Mouse (Mus musculus) MEL (cell line): ENCODE measurements at regions not wholly inside any gene's neighbourhood (a gene's known extent, or its start where the extent isn't known, plus 50 kb on each side); places are given as distances from the start of the nearest gene placed in this dataset.

Source experiments
- DNase-seq: peaks from one replicate; pipeline ENCODE4 v3.0.0; 2011; ENCODE audit warnings: low read depth, low spot score
- H3K27ac ChIP-seq: 2 replicates; pipeline ENCODE4 v1.5.1; 2012; ENCODE audit warnings: low read depth, mild to moderate bottlenecking, control low read depth, low read length, moderate library complexity; ENCODE audit not compliant: control insufficient read depth
- H3K27me3 ChIP-seq, 2 experiments: fragments of 150-350 bp in 1 of 2; sonication (generic) in 1 of 2; 2 replicates each; pipeline ENCODE4 v1.6.1; 2012; ENCODE audit warnings: low read length in 2 of 2, mild to moderate bottlenecking in 2 of 2, improper control_type of control experiment in 1 of 2, moderate library complexity in 1 of 2; ENCODE audit not compliant: insufficient read depth in 2 of 2, control insufficient read depth in 1 of 2
- H3K36me3 ChIP-seq, 2 experiments: 2 replicates each; pipeline ENCODE4 v1.6.1; 2012 to 2014; ENCODE audit warnings: low read length in 2 of 2, improper control_type of control experiment in 1 of 2, inconsistent platforms in 1 of 2, mild to moderate bottlenecking in 1 of 2; ENCODE audit not compliant: insufficient read depth in 2 of 2, control insufficient read depth in 1 of 2
- H3K4me1 ChIP-seq, 2 experiments: fragments of 150-350 bp in 1 of 2; sonication (generic) in 1 of 2; 2 replicates each; pipeline ENCODE4 v1.6.1; 2012; ENCODE audit warnings: low read length in 2 of 2, improper control_type of control experiment in 1 of 2, mild to moderate bottlenecking in 1 of 2; ENCODE audit not compliant: insufficient read depth in 2 of 2, control insufficient read depth in 1 of 2
- H3K4me3 ChIP-seq, 2 experiments: fragments of 150-350 bp in 1 of 2; sonication (generic) in 1 of 2; 2 replicates each; pipeline ENCODE4 v1.5.1; 2012; ENCODE audit warnings: low read depth in 2 of 2, low read length in 2 of 2, mild to moderate bottlenecking in 2 of 2, moderate library complexity in 2 of 2, control low read depth in 1 of 2, improper control_type of control experiment in 1 of 2; ENCODE audit not compliant: control insufficient read depth in 1 of 2, insufficient read depth in 1 of 2
- H3K79me2 ChIP-seq: 2 replicates; pipeline ENCODE4 v1.6.1; 2012; ENCODE audit warnings: mild to moderate bottlenecking, low read length, moderate library complexity; ENCODE audit not compliant: control insufficient read depth, poor library complexity, insufficient read depth
- H3K9ac ChIP-seq: 2 replicates; pipeline ENCODE4 v1.6.1; 2012; ENCODE audit warnings: low read depth, mild to moderate bottlenecking, control low read depth, low read length, moderate library complexity; ENCODE audit not compliant: control insufficient read depth, poor library complexity, severe bottlenecking
- H3K9me3 ChIP-seq: fragments of 150-350 bp; sonication (generic); replicated peaks from 2 replicates; pipeline ENCODE4 v1.6.1; 2012; ENCODE audit warnings: mild to moderate bottlenecking, low read length, improper control_type of control experiment, moderate library complexity; ENCODE audit not compliant: insufficient read depth
- CHD1 ChIP-seq: IDR thresholded peaks from 2 replicates; pipeline ENCODE4 v1.6.1; 2012; ENCODE audit warnings: low read depth, mild to moderate bottlenecking, inconsistent platforms, low read length, improper control_type of control experiment
- CHD2 ChIP-seq: IDR thresholded peaks from 2 replicates; pipeline ENCODE4 v1.6.1; 2011; ENCODE audit warnings: low read length, improper control_type of control experiment
- CTCF ChIP-seq, 3 experiments: IDR thresholded peaks in 2 of 3; conservative IDR thresholded peaks in 1 of 3; 2 replicates each; pipeline ENCODE4 v1.5.1; 2011 to 2012; ENCODE audit warnings: low read length in 3 of 3, low read depth in 2 of 3, mild to moderate bottlenecking in 2 of 3, improper control_type of control experiment in 1 of 3, inconsistent platforms in 1 of 3, mixed read lengths in 1 of 3, moderate library complexity in 1 of 3; ENCODE audit not compliant: control insufficient read depth in 1 of 3, insufficient read depth in 1 of 3, poor library complexity in 1 of 3, severe bottlenecking in 1 of 3
- ELF1 ChIP-seq: IDR thresholded peaks from 2 replicates; pipeline ENCODE4 v1.6.1; 2014; ENCODE audit warnings: low read depth, mild to moderate bottlenecking, inconsistent platforms, low read length, improper control_type of control experiment, moderate library complexity
- EP300 ChIP-seq, 2 experiments: IDR thresholded peaks; 2 replicates each; pipeline ENCODE4 v1.6.1; 2011; ENCODE audit warnings: improper control_type of control experiment in 2 of 2, low read length in 2 of 2, low read depth in 1 of 2, mild to moderate bottlenecking in 1 of 2
- ETS1 ChIP-seq: IDR thresholded peaks from 2 replicates; pipeline ENCODE4 v1.6.1; 2012; ENCODE audit warnings: low read depth, mild to moderate bottlenecking, inconsistent platforms, low read length, improper control_type of control experiment, moderate library complexity
- GABPA ChIP-seq: IDR thresholded peaks from 2 replicates; pipeline ENCODE4 v1.6.1; 2012; ENCODE audit warnings: low read depth, mild to moderate bottlenecking, inconsistent platforms, low read length, improper control_type of control experiment, moderate library complexity
- GATA1 ChIP-seq: IDR thresholded peaks from 2 replicates; pipeline ENCODE4 v1.6.1; 2011; ENCODE audit warnings: low read depth, low read length, improper control_type of control experiment
- HCFC1 ChIP-seq: IDR thresholded peaks from 2 replicates; pipeline ENCODE4 v1.6.1; 2012; ENCODE audit warnings: low read depth, mild to moderate bottlenecking, inconsistent platforms, low read length, improper control_type of control experiment, moderate library complexity
- KAT2A ChIP-seq: conservative IDR thresholded peaks from 2 replicates; pipeline ENCODE4 v1.6.1; 2012; ENCODE audit warnings: low read depth, low read length, improper control_type of control experiment, inconsistent platforms
- MAX ChIP-seq: IDR thresholded peaks from 2 replicates; pipeline ENCODE4 v1.6.1; 2011; ENCODE audit warnings: low read length, improper control_type of control experiment
- MYB ChIP-seq: IDR thresholded peaks from 2 replicates; pipeline ENCODE4 v1.6.1; 2011; ENCODE audit warnings: mild to moderate bottlenecking, low read depth, low read length, improper control_type of control experiment
- MYC ChIP-seq: IDR thresholded peaks from 2 replicates; pipeline ENCODE4 v1.6.1; 2011; ENCODE audit warnings: low read depth, mild to moderate bottlenecking, low read length, improper control_type of control experiment, moderate library complexity
- NELFE ChIP-seq: IDR thresholded peaks from 2 replicates; pipeline ENCODE4 v1.6.1; 2011; ENCODE audit warnings: low read depth, low read length, improper control_type of control experiment
- NRF1 ChIP-seq: IDR thresholded peaks from 2 replicates; pipeline ENCODE4 v1.6.1; 2014; ENCODE audit warnings: low read depth, mild to moderate bottlenecking, inconsistent platforms, low read length, improper control_type of control experiment, moderate library complexity; ENCODE audit not compliant: poor library complexity, insufficient read depth, severe bottlenecking
- POLR2A ChIP-seq, 2 experiments: IDR thresholded peaks; 2 replicates each; pipeline ENCODE4 v1.6.1; 2011 to 2012; ENCODE audit warnings: low read length in 2 of 2, mild to moderate bottlenecking in 2 of 2, control low read depth in 1 of 2, improper control_type of control experiment in 1 of 2, low read depth in 1 of 2, moderate library complexity in 1 of 2; ENCODE audit not compliant: control insufficient read depth in 1 of 2, insufficient read depth in 1 of 2, poor library complexity in 1 of 2
- POLR2AphosphoS2 ChIP-seq: IDR thresholded peaks from 2 replicates; pipeline ENCODE4 v1.6.1; 2011; ENCODE audit warnings: low read length, improper control_type of control experiment
- POLR2AphosphoS5 ChIP-seq: IDR thresholded peaks from 2 replicates; pipeline ENCODE4 v1.6.1; 2012; ENCODE audit warnings: low read depth, borderline replicate concordance, mild to moderate bottlenecking, inconsistent platforms, low read length, moderate library complexity, mixed read lengths
- RAD21 ChIP-seq: IDR thresholded peaks from 2 replicates; pipeline ENCODE4 v1.6.1; 2011; ENCODE audit warnings: mild to moderate bottlenecking, low read depth, low read length, improper control_type of control experiment
- RCOR1 ChIP-seq: IDR thresholded peaks from 2 replicates; pipeline ENCODE4 v1.6.1; 2012; ENCODE audit warnings: low read depth, mild to moderate bottlenecking, inconsistent platforms, low read length, improper control_type of control experiment
- SIN3A ChIP-seq: IDR thresholded peaks from 2 replicates; pipeline ENCODE4 v1.6.1; 2012; ENCODE audit warnings: low read length, improper control_type of control experiment, inconsistent platforms
- TAL1 ChIP-seq: IDR thresholded peaks from 2 replicates; pipeline ENCODE4 v1.6.1; 2012; ENCODE audit warnings: mild to moderate bottlenecking, inconsistent platforms, low read length, moderate library complexity, mixed read lengths
- TCF12 ChIP-seq: IDR thresholded peaks from 2 replicates; pipeline ENCODE4 v1.6.1; 2014; ENCODE audit warnings: low read depth, mild to moderate bottlenecking, inconsistent platforms, low read length, improper control_type of control experiment, moderate library complexity
- UBTF ChIP-seq: IDR thresholded peaks from 2 replicates; pipeline ENCODE4 v1.6.1; 2012; ENCODE audit warnings: low read depth, mild to moderate bottlenecking, inconsistent platforms, low read length, improper control_type of control experiment, moderate library complexity, borderline replicate concordance; ENCODE audit not compliant: insufficient read depth
- USF2 ChIP-seq, 2 experiments: IDR thresholded peaks; 2 replicates each; pipeline ENCODE4 v1.6.1; 2011 to 2012; ENCODE audit warnings: improper control_type of control experiment in 2 of 2, low read length in 2 of 2, borderline replicate concordance in 1 of 2, inconsistent platforms in 1 of 2, low read depth in 1 of 2, mild to moderate bottlenecking in 1 of 2; ENCODE audit not compliant: insufficient read depth in 1 of 2
- ZMIZ1 ChIP-seq: IDR thresholded peaks from 2 replicates; pipeline ENCODE4 v1.6.1; 2012; ENCODE audit warnings: low read depth, mild to moderate bottlenecking, inconsistent platforms, low read length, improper control_type of control experiment, moderate library complexity
- ZNF384 ChIP-seq: IDR thresholded peaks from 2 replicates; pipeline ENCODE4 v1.6.1; 2012; ENCODE audit warnings: low read depth, mild to moderate bottlenecking, inconsistent platforms, low read length, improper control_type of control experiment

DNA sequence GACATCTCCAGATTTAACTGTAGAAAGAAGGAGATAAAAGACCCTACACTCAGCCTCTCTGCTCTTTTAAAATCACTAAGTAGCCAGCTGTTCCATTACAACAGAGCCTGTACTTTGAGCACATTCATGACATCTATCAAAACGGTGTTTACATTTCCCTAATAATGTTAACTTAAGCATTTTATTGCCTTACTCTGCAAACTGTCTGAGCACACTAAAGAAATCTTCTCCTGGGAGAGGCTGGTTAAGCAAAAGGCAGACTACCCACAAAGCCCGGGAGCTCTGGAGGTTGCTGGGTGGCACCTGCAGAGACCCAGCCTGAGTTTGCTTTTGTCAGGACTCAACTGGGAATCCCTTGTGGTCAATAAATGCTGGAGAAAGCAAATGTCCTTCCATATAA, 567.5 kb upstream of the Negr1 start:
- no peak overlapping the region for H3K4me3 ChIP-seq
- no peak for DNase-seq
- no peaks in the 10 kb centered on the region for H3K79me2 ChIP-seq
- no peak overlapping the region for H3K27ac ChIP-seq
- no peaks in the 10 kb centered on the region for H3K9me3 ChIP-seq
- H3K27me3 ChIP-seq, result no peaks in the 10 kb centered on the region
- H3K9ac ChIP-seq, result no peak overlapping the region
- TF ChIP-seq MAX (no peak), NRF1 (no peak), USF2 (IDR thresholded peaks at IDR 0.05; ENCODE audit: borderline replicate concordance in 1 of 2, insufficient read depth in 1 of 2, low read depth in 1 of 2, low read length in 2 of 2) (no peak), POLR2A (IDR thresholded peaks at IDR 0.05; ENCODE audit: control insufficient read depth in 1 of 2, insufficient read depth in 1 of 2, low read depth in 1 of 2, low read length in 2 of 2, poor library complexity in 1 of 2) (no peak), ETS1 (no peak), GATA1 (no peak), CHD2 (no peak), MYC (no peak), TAL1 (no peak), KAT2A (no peak), CHD1 (no peak), GABPA (no peak), RAD21 (no peak), UBTF (no peak), EP300 (IDR thresholded peaks at IDR 0.05; ENCODE audit: low read depth in 1 of 2, low read length in 2 of 2) (no peak), SIN3A (no peak), TCF12 (no peak)
- no peaks in the 10 kb centered on the region for H3K4me1 ChIP-seq
- no peaks in the 10 kb centered on the region for H3K36me3 ChIP-seq

DNA sequence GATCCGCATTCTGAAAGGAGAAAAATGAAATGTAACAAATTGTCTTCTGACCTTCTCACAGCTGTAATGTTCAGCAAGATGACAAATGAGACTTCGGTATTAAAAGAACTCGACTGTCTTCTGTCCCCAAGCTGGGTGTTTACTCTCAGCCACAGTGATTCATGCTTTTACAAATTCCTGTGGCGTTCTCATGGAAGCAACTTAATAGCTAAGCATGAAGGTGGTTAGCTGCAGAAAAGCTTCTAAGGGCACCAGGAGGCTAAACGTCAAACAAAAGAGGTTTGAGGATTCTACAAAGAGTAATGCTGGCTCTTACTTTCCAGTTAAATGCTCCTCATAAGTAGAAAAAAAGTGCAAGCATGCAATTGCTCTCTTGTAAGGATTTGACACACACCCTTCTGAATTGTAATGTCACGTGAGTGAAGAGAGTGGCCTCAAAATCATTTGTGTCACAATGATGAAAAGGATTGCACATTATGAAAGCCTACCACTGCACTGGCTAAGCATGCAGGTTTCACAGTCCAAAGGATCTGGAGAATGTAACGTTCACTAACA, 543.8 kb upstream of the Negr1 start:
- Histone ChIP-seq H3K36me3 (no peaks in the 10 kb centered on the region), H3K9me3 (no peaks in the 10 kb centered on the region), H3K4me1 (no peaks in the 10 kb centered on the region), H3K27me3 (no peaks in the 10 kb centered on the region), H3K4me3 (no peak overlapping the region), H3K9ac (no peak overlapping the region), H3K79me2 (no peaks in the 10 kb centered on the region), H3K27ac (no peak overlapping the region)
- DNase-seq, result no peak
- TF ChIP-seq RCOR1 (no peak), ELF1 (no peak), TCF12 (no peak), ZMIZ1 (no peak), ETS1 (no peak), EP300 (IDR thresholded peaks at IDR 0.05; ENCODE audit: low read depth in 1 of 2, low read length in 2 of 2) (no peak), CTCF (IDR thresholded peaks at IDR 0.05 in 2 of 3, conservative IDR thresholded peaks at IDR 0.05 in 1 of 3; ENCODE audit: control insufficient read depth in 1 of 3, insufficient read depth in 1 of 3, low read depth in 2 of 3, low read length in 3 of 3, poor library complexity in 1 of 3, severe bottlenecking in 1 of 3) (no peak), KAT2A (no peak), MAX (no peak), GABPA (no peak), NRF1 (no peak), MYB (no peak), ZNF384 (no peak), HCFC1 (no peak), POLR2AphosphoS5 (no peak), POLR2AphosphoS2 (no peak), NELFE (no peak)
